Mouse (Mus musculus): ENCODE measurements around the gene Tenm4.

GRCm38 (mm10) chr7:96870473-96870872 lies 699.4 kb downstream of the Tenm4 start:
- TF ChIP-seq POLR2A (IDR thresholded peaks at IDR 0.05; ENCODE audit: extremely low read depth, insufficient read depth, low read length): no peak
- TF ChIP-seq CTCF (IDR thresholded peaks at IDR 0.05; ENCODE audit: low read depth, low read length): no peak

Measured in liver, adult 2 months (tissue).